Comparison of ENCODE assay signal across 9 mouse cellular contexts in genomic region chr7:118113541-118114297, GRCm38 (mm10). TPM values are rescaled to one million over a fixed set of nuclear protein-coding genes. Genes with fewer than 3 reads are reported as not detected.
DNase-seq lines count a peak whose midpoint lies in the region; ATAC-seq and TF ChIP-seq lines count a peak whose summit lies in the region.
"Had no signal": no experiment of that assay in that cellular context is flagged by ENCODE, and none has a peak within 500 bp of the region (broad histone marks: within the 10 kb centered on the region; RNA-seq: fewer than 3 reads in every experiment).

No protein-coding gene starts in this region.

- 60% methylated on average over 5 of the region's 5 CpGs for WGBS in heart, embryonic 11.5 days (ENCODE audit: insufficient replicate concordance)
- 81% methylated on average over 5 of the region's 5 CpGs for WGBS in hindbrain, embryonic 13.5 days
- 72% methylated on average over 5 of the region's 5 CpGs for WGBS in midbrain, embryonic 11.5 days

- DNase-seq in heart, adult 9 months (ENCODE audit: low spot score in 2 of 2): no peak
- no peak for DNase-seq in ES-E14 (ENCODE audit: low read depth, low spot score)
- peak; percentile 81 for DNase-seq in midbrain, embryonic 11.5 days (ENCODE audit: low spot score, missing footprints)
- DNase-seq in spleen, postnatal 14 days (ENCODE audit: low spot score in 2 of 2): no peak
- DNase-seq in layer of hippocampus, adult 18-20 months (ENCODE audit: low spot score in 2 of 2): no peak
- DNase-seq in adrenal gland, adult 18-20 months (ENCODE audit: low spot score in 2 of 2): no peak
- DNase-seq: kidney, postnatal 10 days had no signal

- no peaks in the 10 kb centered on the region for H3K27me3 ChIP-seq in heart, embryonic 11.5 days (ENCODE audit: control insufficient read depth, insufficient read depth, low read length)
- H3K27me3 ChIP-seq in hindbrain, embryonic 13.5 days: no peaks in the 10 kb centered on the region
- H3K27me3 ChIP-seq in midbrain, embryonic 11.5 days (ENCODE audit: control insufficient read depth, insufficient read depth, low read length): no peaks in the 10 kb centered on the region

- H3K4me3 ChIP-seq in heart, embryonic 11.5 days (ENCODE audit: low read depth, low read length): peak overlapping the region; percentile 97
- H3K4me3 ChIP-seq in ES-E14 (ENCODE audit: insufficient read depth in 1 of 2, low read depth in 1 of 2, low read length in 2 of 2, poor library complexity in 1 of 2, severe bottlenecking in 1 of 2): peak overlapping the region; percentile 68 to 96
- H3K4me3 ChIP-seq in hindbrain, embryonic 13.5 days: peak overlapping the region; percentile 73
- H3K4me3 ChIP-seq in midbrain, embryonic 11.5 days (ENCODE audit: low read depth, low read length): peak overlapping the region; percentile 87

- H3K9ac ChIP-seq in heart, embryonic 11.5 days (ENCODE audit: low read depth, low read length): peak overlapping the region; percentile 99
- H3K9ac ChIP-seq in ES-E14 (ENCODE audit: insufficient read depth, low read depth, low read length, poor library complexity, severe bottlenecking): peak overlapping the region; percentile 100; the same call in 1 of the 2 replicates
- peak overlapping the region; percentile 92 for H3K9ac ChIP-seq in hindbrain, embryonic 13.5 days
- no peak overlapping the region for H3K9ac ChIP-seq in midbrain, embryonic 11.5 days (ENCODE audit: low read length)

- H3K4me2 ChIP-seq in heart, embryonic 11.5 days: peak overlapping the region; percentile 96
- H3K4me2 ChIP-seq in hindbrain, embryonic 13.5 days: peak overlapping the region; percentile 90
- peak overlapping the region; percentile 62 for H3K4me2 ChIP-seq in midbrain, embryonic 11.5 days

- H3K27ac ChIP-seq in heart, embryonic 11.5 days (ENCODE audit: low read depth, low read length): no peak overlapping the region
- no peak overlapping the region for H3K27ac ChIP-seq in ES-E14 (ENCODE audit: insufficient read depth, low read depth, low read length, poor library complexity, severe bottlenecking)
- H3K27ac ChIP-seq in hindbrain, embryonic 13.5 days: no peak overlapping the region
- no peak overlapping the region for H3K27ac ChIP-seq in midbrain, embryonic 11.5 days (ENCODE audit: low read depth, low read length)

- peaks cover 36% of the 10 kb centered on the region for H3K36me3 ChIP-seq in heart, embryonic 11.5 days (ENCODE audit: control insufficient read depth, insufficient read depth, low read length)
- H3K36me3 ChIP-seq in ES-E14 (ENCODE audit: control insufficient read depth, insufficient read depth, low read length, poor library complexity, severe bottlenecking): peaks cover 71% of the 10 kb centered on the region
- peaks cover 64% of the 10 kb centered on the region for H3K36me3 ChIP-seq in hindbrain, embryonic 13.5 days
- H3K36me3 ChIP-seq in midbrain, embryonic 11.5 days (ENCODE audit: control insufficient read depth, insufficient read depth, low read length): peaks cover 16% of the 10 kb centered on the region; the same call in 1 of the 2 replicates

- in situ Hi-C loops in ES-E14 (cut with MboI; ENCODE audit: low sequenced_read_pairs in 2 of 2, unreplicated experiment in 2 of 2): no loop called here

- peaks cover 28% of the 10 kb centered on the region for H3K4me1 ChIP-seq in heart, embryonic 11.5 days (ENCODE audit: control insufficient read depth, insufficient read depth, low read length)
- peaks cover 2 to 4% of the 10 kb centered on the region in 2 experiments; a peak in 2 of 4 replicates for H3K4me1 ChIP-seq in ES-E14 (ENCODE audit: control insufficient read depth in 2 of 2, insufficient read depth in 2 of 2, low read length in 2 of 2, poor library complexity in 1 of 2)
- peaks cover 54% of the 10 kb centered on the region for H3K4me1 ChIP-seq in hindbrain, embryonic 13.5 days (replicated peaks)
- H3K4me1 ChIP-seq in midbrain, embryonic 11.5 days (ENCODE audit: control insufficient read depth, insufficient read depth, low read length): peaks cover 11% of the 10 kb centered on the region

- ATAC-seq in heart, embryonic 11.5 days (replicated peaks; ENCODE audit: insufficient number of reproducible peaks, low FRiP score, low TSS enrichment): no peak
- ATAC-seq in hindbrain, embryonic 13.5 days (ENCODE audit: low FRiP score): no peak
- ATAC-seq in midbrain, embryonic 11.5 days (ENCODE audit: low FRiP score): no peak

- H3K9me3 ChIP-seq in heart, embryonic 11.5 days (replicated peaks; ENCODE audit: control insufficient read depth, low read length): no peaks in the 10 kb centered on the region
- H3K9me3 ChIP-seq in ES-E14 (ENCODE audit: control insufficient read depth, insufficient read depth, low read depth, low read length): no peaks in the 10 kb centered on the region
- no peaks in the 10 kb centered on the region for H3K9me3 ChIP-seq in hindbrain, embryonic 13.5 days
- no peaks in the 10 kb centered on the region for H3K9me3 ChIP-seq in midbrain, embryonic 11.5 days (ENCODE audit: control insufficient read depth, low read length)

TF ChIP-seq in ES-E14, 5 proteins besides CTCF, POLR2A, EP300 and RAD21:
- TF ChIP-seq CHD2 (IDR thresholded peaks at IDR 0.05; ENCODE audit: low read depth, low read length) (no peak), ZNF384 (IDR thresholded peaks at IDR 0.05; ENCODE audit: low read depth, low read length) (no peak), ZC3H11A (IDR thresholded peaks at IDR 0.05; ENCODE audit: borderline replicate concordance, low read depth, low read length) (no peak), HCFC1 (IDR thresholded peaks at IDR 0.05; ENCODE audit: borderline replicate concordance, insufficient read depth, low read length) (no peak), MAFK (IDR thresholded peaks at IDR 0.05; ENCODE audit: insufficient read depth, low read depth, low read length) (no peak)

RNA-seq across cellular contexts. Expression of gene Rps15a, which starts 2.3 kb away (rescaled TPM):
- 525 and 565 TPM in 2 replicates for polyA plus RNA-seq in heart, embryonic 11.5 days (2014; fragmentation: Nextera tagmentation; extraction: Ambion mirVana)
- total RNA-seq in ES-E14 (2012; rRNA removed): 1,964 and 2,152 TPM in 2 replicates
- 513 and 522 TPM in 2 replicates for polyA plus RNA-seq in hindbrain, embryonic 13.5 days (2015; fragmentation: Nextera tagmentation; extraction: Ambion mirVana)
- 586 and 691 TPM in 2 replicates for polyA plus RNA-seq in midbrain, embryonic 11.5 days (2014; fragmentation: Nextera tagmentation; extraction: Ambion mirVana)
- 100 to 1,000 TPM; 397 to 411 TPM for total RNA-seq in layer of hippocampus, adult 18-20 months (2021)
- total RNA-seq in adrenal gland, adult 18-20 months (2021): 100 to 1,000 TPM; 759 to 809 TPM

RNA-seq across cellular contexts. Expression of gene Arl6ip1, which starts 15.7 kb away (rescaled TPM):
- polyA plus RNA-seq in heart, embryonic 11.5 days (2014; fragmentation: Nextera tagmentation; extraction: Ambion mirVana): 259 and 310 TPM in 2 replicates
- total RNA-seq in ES-E14 (2012; rRNA removed): 609 and 926 TPM in 2 replicates
- 571 and 593 TPM in 2 replicates for polyA plus RNA-seq in hindbrain, embryonic 13.5 days (2015; fragmentation: Nextera tagmentation; extraction: Ambion mirVana)
- 494 and 501 TPM in 2 replicates for polyA plus RNA-seq in midbrain, embryonic 11.5 days (2014; fragmentation: Nextera tagmentation; extraction: Ambion mirVana)
- 100 to 1,000 TPM; 277 to 287 TPM for total RNA-seq in layer of hippocampus, adult 18-20 months (2021)
- 100 to 1,000 TPM; 150 to 167 TPM for total RNA-seq in adrenal gland, adult 18-20 months (2021)
